Mouse (Mus musculus) ES-E14 (cell line): ENCODE results near the gene Klhl20.

Source experiments
- HCFC1 ChIP-seq: IDR thresholded peaks from 2 replicates; pipeline ENCODE4 v1.6.1; 2012; ENCODE audit warnings: low read length, inconsistent platforms, borderline replicate concordance; ENCODE audit not compliant: insufficient read depth
- ZC3H11A ChIP-seq: IDR thresholded peaks from 2 replicates; pipeline ENCODE4 v1.6.1; 2012; ENCODE audit warnings: low read depth, mild to moderate bottlenecking, inconsistent platforms, low read length, borderline replicate concordance
- ZNF384 ChIP-seq: IDR thresholded peaks from 2 replicates; pipeline ENCODE4 v1.6.1; 2012; ENCODE audit warnings: low read depth, low read length, inconsistent platforms

DNA sequence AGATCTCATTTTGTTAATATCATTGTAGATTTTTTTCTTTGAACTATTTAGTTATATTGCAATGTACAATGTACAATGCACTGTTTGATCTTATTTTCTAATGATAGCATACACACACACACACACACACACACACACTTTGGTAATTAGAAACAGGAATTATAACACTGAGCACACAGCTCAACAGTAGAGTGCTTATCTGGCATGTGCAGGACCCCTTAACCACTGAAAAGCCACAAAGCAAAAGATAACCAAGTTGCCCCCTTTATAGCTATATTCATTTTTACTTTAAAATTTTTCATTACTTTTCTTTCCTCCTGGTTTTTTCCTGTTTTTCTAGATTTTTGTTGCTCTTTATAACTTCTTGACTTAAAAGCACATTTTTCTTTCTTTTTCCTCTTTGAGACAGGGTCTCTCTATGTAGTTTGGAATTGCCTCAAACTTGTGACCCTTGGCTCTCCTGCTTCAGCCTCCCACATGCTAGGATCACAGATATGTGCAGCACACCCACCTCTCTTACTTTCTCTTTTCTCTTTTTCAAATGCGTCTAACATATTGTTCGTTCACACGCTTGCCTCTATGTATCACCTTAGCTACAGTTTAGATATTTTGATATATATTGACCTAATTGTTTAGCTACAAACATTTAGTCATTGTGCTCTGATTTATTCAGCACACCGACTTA lies 31.4 kb downstream of the Klhl20 start:
- TF ChIP-seq HCFC1 (no peak), ZNF384 (no peak), ZC3H11A (no peak)
